Mouse (Mus musculus) intestine, embryonic 15.5 days (tissue): ENCODE results near the gene Fam214a. TPM values are rescaled to one million over a fixed set of nuclear protein-coding genes. Genes with fewer than 3 reads are reported as not detected.
"Not testable (repeated sequence)": the region's sequence is repeated elsewhere in the genome, so short reads cannot be mapped to it uniquely, and the experiment has no call there.

Source experiments
- ATAC-seq: fragments of 200-750 bp; cut with Nextera tagmentation; 2 replicates; pipeline ENCODE4 v1.8.0; 2017; ENCODE audit warnings: moderate TSS enrichment, moderate library complexity
- H3K27ac ChIP-seq: fragments of 300-500 bp; sonication (generic); 2 replicates; pipeline ENCODE4 v1.5.1; 2015; ENCODE audit warnings: mild to moderate bottlenecking, inconsistent platforms
- H3K27me3 ChIP-seq: fragments of 300-500 bp; sonication (generic); replicated peaks from 2 replicates; pipeline ENCODE4 v1.6.1; 2015; ENCODE audit warnings: inconsistent platforms
- H3K36me3 ChIP-seq: fragments of 300-500 bp; sonication (generic); 2 replicates; pipeline ENCODE4 v1.6.1; 2015; ENCODE audit warnings: inconsistent platforms
- H3K4me1 ChIP-seq: fragments of 300-500 bp; sonication (generic); replicated peaks from 2 replicates; pipeline ENCODE4 v1.6.1; 2015; ENCODE audit warnings: inconsistent platforms
- H3K4me2 ChIP-seq: fragments of 300-500 bp; sonication (generic); replicated peaks from 2 replicates; pipeline ENCODE4 v1.6.1; 2015; ENCODE audit warnings: mild to moderate bottlenecking, inconsistent platforms
- H3K4me3 ChIP-seq: fragments of 300-500 bp; sonication (generic); replicated peaks from 2 replicates; pipeline ENCODE4 v1.5.1; 2015; ENCODE audit warnings: inconsistent platforms
- H3K9ac ChIP-seq: fragments of 300-500 bp; sonication (generic); 2 replicates; pipeline ENCODE4 v1.6.1; 2015; ENCODE audit warnings: inconsistent platforms
- H3K9me3 ChIP-seq: fragments of 300-500 bp; sonication (generic); 2 replicates; pipeline ENCODE4 v1.6.1; 2016; ENCODE audit warnings: inconsistent platforms
- WGBS: fragments of 180-500 bp; shearing (Covaris S2); methylation state at CpG from one replicate; pipeline ENCODE4 v1.1.7; 2015; 5-methylcytosine and 5-hydroxymethylcytosine counted together
- polyA plus RNA-seq: library from polyadenylated mRNA; unstranded; fragments of >200 nt; fragmentation: Nextera tagmentation; extraction: Ambion mirVana; gene quantifications from 2 replicates; pipeline ENCODE4 v1.2.1, GENCODE M21; 2015

Gene Fam214a
- polyA plus RNA-seq, 1 experiment from 2014 or later = 7.8 TPM

DNA sequence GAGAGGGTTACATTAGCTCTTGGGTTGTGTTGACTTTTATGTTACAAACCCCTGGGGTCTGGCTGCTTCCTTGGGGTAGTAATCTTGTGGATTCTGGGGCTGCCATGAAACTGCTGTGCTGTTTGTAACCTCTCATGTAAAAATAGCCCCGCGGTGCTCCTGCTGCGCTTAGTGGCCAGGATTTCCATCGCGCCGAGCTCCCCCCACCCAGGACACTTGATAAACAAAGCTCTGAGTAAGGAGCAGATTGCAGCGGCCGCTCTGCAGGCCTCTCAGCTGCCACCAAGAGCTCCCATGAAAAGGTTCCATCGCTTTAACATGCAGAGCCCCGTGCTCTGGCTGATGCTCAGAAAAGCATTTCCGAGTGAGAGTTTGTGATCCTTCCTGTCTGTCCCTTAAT is 22.1 kb downstream of the Fam214a start:
- peaks cover 9% of the 10 kb centered on the region for H3K4me1 ChIP-seq
- no peak for ATAC-seq
- 9% methylated on average over 11 of the region's 11 CpGs for WGBS

DNA sequence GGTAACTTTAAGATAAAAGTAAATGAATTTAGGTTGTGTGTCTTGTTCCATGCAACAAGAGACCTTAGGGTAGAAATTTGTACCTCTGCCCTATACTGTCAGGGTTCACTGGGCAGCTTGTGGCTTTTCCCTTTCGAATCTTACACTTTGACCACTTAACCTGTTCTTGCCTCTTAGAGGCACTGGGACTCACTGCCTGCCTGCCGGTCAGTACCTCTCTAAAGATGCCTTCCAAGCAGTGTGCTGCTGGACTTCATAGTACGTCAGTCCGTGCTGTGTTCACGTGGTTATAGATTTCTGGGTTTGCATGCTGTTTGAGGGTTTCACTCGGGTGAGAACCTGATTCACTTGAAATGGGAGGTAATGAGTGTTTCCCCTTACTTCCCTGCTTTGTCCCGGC is 22.7 kb downstream of the Fam214a start:
- Histone ChIP-seq H3K27ac (peak overlapping the region; percentile 87), H3K4me1 (peaks cover 9% of the 10 kb centered on the region), H3K9me3 (no peaks in the 10 kb centered on the region), H3K4me2 (peak overlapping the region; percentile 70), H3K4me3 (peak overlapping the region; percentile 49), H3K36me3 (no peaks in the 10 kb centered on the region), H3K9ac (peak overlapping the region; percentile 53; the same call in 1 of the 2 replicates), H3K27me3 (no peaks in the 10 kb centered on the region)
- 14% methylated on average over 7 of the region's 7 CpGs for WGBS
- ATAC-seq = peak; percentile 61

More for the DNA sequence above, 22.1 kb downstream of the Fam214a start:
- H3K4me3 ChIP-seq = no peak overlapping the region
- H3K27me3 ChIP-seq = no peaks in the 10 kb centered on the region
- H3K9me3 ChIP-seq = no peaks in the 10 kb centered on the region
- H3K9ac ChIP-seq = peak overlapping the region; percentile 17; the same call in 1 of the 2 replicates
- H3K27ac ChIP-seq = 0 out of 2 replicates have a peak overlapping the region, but pooled peaks have one; percentile 17
- no peaks in the 10 kb centered on the region for H3K36me3 ChIP-seq
- H3K4me2 ChIP-seq = peak overlapping the region; percentile 70

DNA sequence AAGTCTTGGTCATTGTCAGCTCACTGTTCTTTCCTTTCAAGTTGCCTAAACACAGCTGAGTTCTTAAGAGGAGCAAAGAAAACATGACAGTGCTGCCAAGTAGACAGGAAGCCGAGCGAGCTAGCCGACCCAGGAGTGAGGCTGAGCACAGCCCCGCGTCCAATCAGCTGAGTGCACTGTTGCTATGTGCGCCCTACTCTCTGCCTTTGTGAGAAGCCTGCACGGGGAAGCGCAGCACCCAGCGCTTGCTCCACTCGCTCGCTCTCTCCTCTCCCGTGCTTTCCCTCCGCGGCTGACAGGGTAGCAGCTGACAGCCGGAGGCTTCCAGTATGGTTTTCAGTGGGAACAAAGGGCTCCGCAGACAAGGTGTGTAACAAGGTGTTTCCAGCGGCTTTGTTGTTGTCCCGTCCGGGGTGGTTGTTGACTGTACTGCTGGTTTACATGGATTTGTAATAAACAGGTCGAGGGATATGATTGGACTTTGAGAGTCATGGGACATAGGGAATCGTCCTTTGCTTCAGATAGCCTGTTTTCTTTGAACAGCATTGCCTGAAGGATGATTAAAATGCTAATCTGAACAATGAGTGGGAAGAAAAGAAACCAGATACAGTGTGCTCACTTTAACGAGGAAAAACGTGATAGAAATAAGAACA is 23.4 kb downstream of the Fam214a start:
- peak overlapping the region; percentile 49 for H3K4me3 ChIP-seq
- peak; percentile 100 for ATAC-seq
- peaks cover 9% of the 10 kb centered on the region for H3K4me1 ChIP-seq
- WGBS = under 1% methylated on average over 23 of the region's 23 CpGs
- H3K4me2 ChIP-seq = peak overlapping the region; percentile 70
- H3K27ac ChIP-seq = peak overlapping the region; percentile 87
- no peaks in the 10 kb centered on the region for H3K27me3 ChIP-seq
- H3K9me3 ChIP-seq = no peaks in the 10 kb centered on the region
- peak overlapping the region; percentile 53 for H3K9ac ChIP-seq
- no peaks in the 10 kb centered on the region for H3K36me3 ChIP-seq

GRCm38 (mm10) chr9:74977251-74977650 is 24.6 kb downstream of the Fam214a start:
- ATAC-seq = no peak
- WGBS = 89% methylated on average over 2 of the region's 2 CpGs
- H3K4me2 ChIP-seq = no peak overlapping the region

DNA sequence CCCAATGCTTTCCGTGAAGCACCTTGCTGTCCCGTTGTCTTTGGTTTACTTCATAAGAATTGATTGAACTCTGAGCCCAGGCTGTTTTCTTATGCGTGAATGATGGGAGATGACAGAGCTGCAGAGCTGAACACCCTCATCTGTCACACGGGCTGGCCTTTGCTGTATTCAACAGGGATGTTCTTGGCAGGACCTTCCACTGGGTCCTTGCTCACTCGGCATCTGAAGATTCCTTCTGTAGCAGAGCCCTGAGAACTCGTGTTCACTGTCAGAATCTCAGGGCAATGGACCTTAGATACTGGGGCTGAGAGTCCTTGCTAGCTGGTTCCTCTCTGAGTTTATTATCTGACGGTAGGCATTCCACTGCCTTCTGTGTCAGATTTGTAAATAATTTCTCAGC is 25.3 kb downstream of the Fam214a start:
- 63% methylated on average over 7 of the region's 7 CpGs for WGBS
- Histone ChIP-seq H3K9me3 (no peaks in the 10 kb centered on the region), H3K4me2 (no peak overlapping the region), H3K27me3 (no peaks in the 10 kb centered on the region), H3K4me3 (no peak overlapping the region), H3K27ac (no peak overlapping the region), H3K36me3 (no peaks in the 10 kb centered on the region), H3K9ac (no peak overlapping the region), H3K4me1 (peaks cover 9% of the 10 kb centered on the region)
- ATAC-seq = no peak

More at GRCm38 (mm10) chr9:74977251-74977650, 24.6 kb downstream of the Fam214a start:
- Histone ChIP-seq H3K4me1 (peaks cover 9% of the 10 kb centered on the region), H3K9ac (no peak overlapping the region), H3K27ac (no peak overlapping the region), H3K9me3 (no peaks in the 10 kb centered on the region), H3K27me3 (no peaks in the 10 kb centered on the region), H3K4me3 (no peak overlapping the region), H3K36me3 (no peaks in the 10 kb centered on the region)

- Histone ChIP-seq H3K27me3 (no peaks in the 10 kb centered on the region), H3K27ac (no peak overlapping the region), H3K9me3 (no peaks in the 10 kb centered on the region), H3K9ac (no peak overlapping the region), H3K36me3 (no peaks in the 10 kb centered on the region), H3K4me1 (peaks cover 9% of the 10 kb centered on the region), H3K4me2 (no peak overlapping the region), H3K4me3 (no peak overlapping the region)
- WGBS = 87% methylated on average over 7 of the region's 7 CpGs
- ATAC-seq = no peak
Observed at GRCm38 (mm10) chr9:74978868-74979267, 26.2 kb downstream of the Fam214a start.

- no peaks in the 10 kb centered on the region for H3K27me3 ChIP-seq
- H3K4me1 ChIP-seq = peaks cover 8% of the 10 kb centered on the region
- H3K4me2 ChIP-seq = no peak overlapping the region
- no peaks in the 10 kb centered on the region for H3K9me3 ChIP-seq
- 87% methylated on average over 5 of the region's 5 CpGs for WGBS
- H3K4me3 ChIP-seq = no peak overlapping the region
- H3K9ac ChIP-seq = no peak overlapping the region
- H3K36me3 ChIP-seq = no peaks in the 10 kb centered on the region
- H3K27ac ChIP-seq = no peak overlapping the region
- no peak for ATAC-seq
Observed at GRCm38 (mm10) chr9:74979371-74979770, 26.7 kb downstream of the Fam214a start.

DNA sequence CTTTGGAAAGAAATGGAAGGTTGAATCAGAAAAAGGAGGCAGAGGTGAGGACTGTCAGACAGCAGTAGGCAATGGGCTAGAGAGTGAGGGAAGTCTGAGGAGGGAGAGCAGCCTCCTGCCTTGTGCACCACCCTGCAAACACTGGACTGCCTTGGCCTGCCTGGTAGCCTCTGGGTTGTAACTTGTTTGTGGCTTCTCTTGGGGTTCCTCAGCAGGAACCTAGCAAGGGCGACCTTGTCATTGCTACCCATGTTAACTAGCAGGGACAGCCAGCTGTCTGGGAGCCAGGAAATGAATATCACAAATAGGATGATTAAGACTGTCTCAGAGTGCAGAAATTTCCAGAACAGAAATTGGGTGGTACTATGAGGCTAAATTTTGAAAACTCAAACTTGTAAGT is 27.2 kb downstream of the Fam214a start:
- 79% methylated on average over 1 of the region's 1 CpGs for WGBS

GRCm38 (mm10) chr9:74981663-74982111 is 29.0 kb downstream of the Fam214a start:
- ATAC-seq = no peak
- no peak overlapping the region for H3K9ac ChIP-seq
- H3K4me2 ChIP-seq = no peak overlapping the region
- no peaks in the 10 kb centered on the region for H3K4me1 ChIP-seq
- no peak overlapping the region for H3K4me3 ChIP-seq
- 70% methylated on average over 3 of the region's 3 CpGs for WGBS
- no peaks in the 10 kb centered on the region for H3K36me3 ChIP-seq
- no peaks in the 10 kb centered on the region for H3K9me3 ChIP-seq
- no peak overlapping the region for H3K27ac ChIP-seq
- no peaks in the 10 kb centered on the region for H3K27me3 ChIP-seq

More for the DNA sequence above, 27.2 kb downstream of the Fam214a start:
- H3K27me3 ChIP-seq = no peaks in the 10 kb centered on the region
- no peak overlapping the region for H3K9ac ChIP-seq
- H3K36me3 ChIP-seq = no peaks in the 10 kb centered on the region
- no peak overlapping the region for H3K27ac ChIP-seq
- H3K4me1 ChIP-seq = peaks cover 3% of the 10 kb centered on the region
- no peak overlapping the region for H3K4me2 ChIP-seq
- no peak for ATAC-seq
- H3K9me3 ChIP-seq = no peaks in the 10 kb centered on the region
- H3K4me3 ChIP-seq = no peak overlapping the region

GRCm38 (mm10) chr9:74982193-74982592 is 29.5 kb downstream of the Fam214a start:
- no peak for ATAC-seq
- H3K9ac ChIP-seq = no peak overlapping the region

GRCm38 (mm10) chr9:74982722-74983121 is 30.0 kb downstream of the Fam214a start:
- H3K9ac ChIP-seq, H3K27me3 ChIP-seq, H3K4me3 ChIP-seq, ATAC-seq, H3K27ac ChIP-seq, H3K36me3 ChIP-seq, H3K9me3 ChIP-seq, H3K4me2 ChIP-seq, H3K4me1 ChIP-seq: not testable (repeated sequence)
- 85% methylated on average over 1 of the region's 1 CpGs for WGBS

More at GRCm38 (mm10) chr9:74982193-74982592, 29.5 kb downstream of the Fam214a start:
- no peak overlapping the region for H3K4me2 ChIP-seq
- 88% methylated on average over 8 of the region's 8 CpGs for WGBS
- no peaks in the 10 kb centered on the region for H3K9me3 ChIP-seq
- H3K36me3 ChIP-seq = no peaks in the 10 kb centered on the region
- no peak overlapping the region for H3K4me3 ChIP-seq
- no peaks in the 10 kb centered on the region for H3K4me1 ChIP-seq
- H3K27me3 ChIP-seq = no peaks in the 10 kb centered on the region
- H3K27ac ChIP-seq = no peak overlapping the region

DNA sequence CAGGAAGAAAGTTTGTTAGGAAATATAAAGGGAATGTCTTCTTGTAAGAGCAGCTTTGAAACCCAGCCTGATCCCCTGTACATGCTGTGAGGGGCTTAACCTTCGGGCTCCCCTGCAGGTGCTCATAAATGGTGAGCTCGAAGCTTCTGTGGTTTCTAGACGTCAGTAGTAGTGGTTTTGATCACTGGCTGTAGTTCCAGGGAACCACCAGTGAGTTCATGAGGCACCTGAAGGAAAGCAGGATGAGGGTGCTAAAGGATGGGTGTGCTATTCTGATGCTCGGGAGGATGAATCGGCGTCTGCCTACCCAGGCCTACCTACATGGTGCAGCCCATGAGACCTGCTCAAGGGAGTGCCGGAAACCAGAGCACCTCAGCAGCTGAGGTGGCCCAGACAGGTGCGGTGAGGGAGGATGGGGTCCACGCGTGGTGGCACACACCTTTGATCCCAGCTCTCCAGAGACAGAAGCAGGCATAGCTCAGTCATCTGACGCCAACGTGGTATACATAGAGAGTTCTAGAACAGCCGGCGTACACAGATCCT is 32.6 kb downstream of the Fam214a start:
- H3K9ac ChIP-seq = no peak overlapping the region
- no peak overlapping the region for H3K4me2 ChIP-seq
- WGBS = 89% methylated on average over 14 of the region's 14 CpGs
- H3K4me3 ChIP-seq = no peak overlapping the region
- no peaks in the 10 kb centered on the region for H3K4me1 ChIP-seq
- H3K36me3 ChIP-seq = no peaks in the 10 kb centered on the region
- no peaks in the 10 kb centered on the region for H3K27me3 ChIP-seq
- H3K9me3 ChIP-seq = no peaks in the 10 kb centered on the region
- no peak overlapping the region for H3K27ac ChIP-seq
- ATAC-seq = no peak

- no peak for ATAC-seq
- H3K9ac ChIP-seq = no peak overlapping the region
- no peaks in the 10 kb centered on the region for H3K36me3 ChIP-seq
- no peak overlapping the region for H3K4me3 ChIP-seq
- H3K27ac ChIP-seq = no peak overlapping the region
- no peaks in the 10 kb centered on the region for H3K9me3 ChIP-seq
- no peaks in the 10 kb centered on the region for H3K4me1 ChIP-seq
- WGBS = 77% methylated on average over 2 of the region's 2 CpGs
- no peaks in the 10 kb centered on the region for H3K27me3 ChIP-seq
- no peak overlapping the region for H3K4me2 ChIP-seq
Observed at GRCm38 (mm10) chr9:74985770-74986169, 33.1 kb downstream of the Fam214a start.
